Mouse (Mus musculus): ENCODE measurements around the gene Kif22.

Kif22 gene

GRCm38 (mm10) chr7:127031244-127031643, 11.0 kb downstream of the Kif22 start:
- no peak for DNase-seq (ENCODE audit: low spot score in 2 of 2)

- DNase-seq (ENCODE audit: low spot score in 2 of 2) = no peak
Observed at GRCm38 (mm10) chr7:127030172-127030571, 12.1 kb downstream of the Kif22 start.

DNA sequence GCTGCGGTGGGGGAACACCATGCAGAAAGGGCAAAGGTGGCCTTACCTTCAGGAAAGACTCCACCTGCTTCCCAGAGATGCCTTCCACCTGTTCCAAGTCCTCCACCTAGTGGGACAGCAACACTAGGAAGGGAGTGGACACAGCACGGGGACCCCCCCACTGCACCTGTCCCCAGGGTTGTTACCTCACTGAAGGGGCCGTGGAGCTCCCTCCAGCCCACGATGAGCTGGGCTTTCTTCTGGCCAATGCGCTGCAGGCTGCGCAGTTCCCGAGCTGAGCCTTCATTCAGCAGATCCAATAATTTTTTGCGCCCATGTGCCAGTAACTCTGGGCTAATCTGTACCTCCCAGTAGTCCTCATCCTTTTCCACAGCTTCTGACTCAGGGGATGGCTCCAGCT, 14.4 kb downstream of the Kif22 start:
- DNase-seq (ENCODE audit: low spot score in 2 of 2) = peak in 1 of 2 experiments; percentile 28

GRCm38 (mm10) chr7:127026984-127027726, 15.1 kb downstream of the Kif22 start, which contains the start of gene Maz:
TSS of gene Maz (minus strand) at chr7:127027037.
- DNase-seq (ENCODE audit: low spot score in 2 of 2) = peak; percentile 99 to 100

DNA sequence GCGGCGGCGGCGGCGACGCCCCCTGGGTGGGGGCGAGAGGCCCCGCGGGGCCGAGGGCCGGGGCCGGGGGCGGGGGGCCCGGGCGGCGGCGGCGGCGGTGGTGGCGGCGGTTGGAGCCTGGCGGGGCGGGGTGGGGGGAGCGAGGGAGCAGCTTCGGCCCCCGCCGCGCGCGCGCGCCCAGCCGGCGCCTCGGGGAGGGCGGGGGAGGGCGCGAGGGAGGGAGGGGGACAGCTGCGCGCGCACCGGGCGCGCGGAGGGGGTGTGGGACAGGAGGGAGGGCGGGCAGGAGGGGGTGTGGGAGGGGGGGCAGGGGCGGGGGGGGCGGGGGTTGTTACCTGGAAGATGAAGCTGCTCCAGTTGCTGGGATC, 15.7 kb downstream of the Kif22 start:
- DNase-seq (ENCODE audit: low spot score in 2 of 2) = peak in 1 of 2 experiments; percentile 39

DNA sequence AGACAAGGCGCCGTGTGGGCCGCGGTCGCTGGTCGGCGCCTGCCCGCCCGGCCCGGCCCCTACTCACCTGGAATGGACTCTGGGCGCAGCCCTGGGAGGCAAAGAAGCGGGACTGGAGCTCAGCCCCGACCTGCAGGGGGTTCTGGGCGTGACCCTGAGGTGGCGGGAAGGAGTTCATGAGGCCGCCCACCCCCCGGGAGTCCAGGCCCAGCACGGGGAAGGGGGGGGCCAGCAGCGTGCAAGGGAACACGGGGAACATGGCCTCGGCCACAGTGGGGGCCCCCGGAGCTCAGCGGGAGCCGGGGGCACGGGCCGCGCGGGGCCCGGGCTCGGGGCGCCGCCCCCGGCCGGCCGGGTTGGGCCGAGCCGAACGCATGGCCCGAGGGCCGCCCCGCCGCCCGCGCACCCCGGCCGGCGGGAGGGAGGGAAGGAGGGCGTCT, 16.1 kb downstream of the Kif22 start:
- DNase-seq (ENCODE audit: low spot score in 2 of 2) = peak; percentile 33 to 44

GRCm38 (mm10) chr7:127025556-127026160, 16.6 kb downstream of the Kif22 start:
- DNase-seq (ENCODE audit: low spot score in 2 of 2) = no peak

DNA sequence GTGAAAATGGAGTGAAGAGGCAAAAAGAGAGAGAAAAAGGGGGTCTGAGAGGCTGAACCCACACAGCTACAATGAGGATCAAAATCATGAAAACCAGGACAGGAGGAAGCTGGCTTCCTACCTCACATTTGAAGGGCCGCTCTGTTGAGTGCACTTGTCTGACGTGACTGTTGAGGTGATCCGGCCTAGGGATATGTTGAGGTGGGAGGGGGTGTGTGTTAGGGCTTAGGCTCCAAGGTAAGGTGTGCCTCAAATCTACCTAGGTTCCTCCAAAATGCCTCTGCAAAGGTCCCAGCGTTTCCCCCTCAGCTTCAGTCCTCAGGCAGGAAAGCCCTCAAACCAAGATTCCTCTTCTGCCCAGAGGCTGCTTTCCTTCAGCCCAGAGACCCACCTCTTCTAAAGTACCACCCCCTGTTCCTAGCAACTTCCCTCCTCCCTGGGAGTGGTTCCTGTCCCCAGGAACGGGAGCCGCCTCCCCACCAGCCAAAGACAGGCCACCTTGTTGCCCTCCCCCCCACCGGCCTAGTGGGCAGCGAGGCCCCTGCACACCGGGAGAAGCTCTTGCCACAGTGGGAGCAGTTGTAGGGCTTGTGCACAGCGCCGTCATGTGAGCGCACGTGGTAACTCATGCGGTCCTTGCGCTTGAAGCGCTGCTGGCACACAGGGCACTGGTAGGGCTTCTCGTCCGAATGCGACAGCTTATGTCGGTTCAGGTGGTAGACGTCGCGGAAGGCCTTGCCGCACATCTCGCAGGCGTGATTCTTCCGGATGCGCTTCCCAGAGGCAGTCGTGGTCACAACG, 17.3 kb downstream of the Kif22 start:
- peak; percentile 78 to 83 for DNase-seq (ENCODE audit: low spot score in 2 of 2)

DNA sequence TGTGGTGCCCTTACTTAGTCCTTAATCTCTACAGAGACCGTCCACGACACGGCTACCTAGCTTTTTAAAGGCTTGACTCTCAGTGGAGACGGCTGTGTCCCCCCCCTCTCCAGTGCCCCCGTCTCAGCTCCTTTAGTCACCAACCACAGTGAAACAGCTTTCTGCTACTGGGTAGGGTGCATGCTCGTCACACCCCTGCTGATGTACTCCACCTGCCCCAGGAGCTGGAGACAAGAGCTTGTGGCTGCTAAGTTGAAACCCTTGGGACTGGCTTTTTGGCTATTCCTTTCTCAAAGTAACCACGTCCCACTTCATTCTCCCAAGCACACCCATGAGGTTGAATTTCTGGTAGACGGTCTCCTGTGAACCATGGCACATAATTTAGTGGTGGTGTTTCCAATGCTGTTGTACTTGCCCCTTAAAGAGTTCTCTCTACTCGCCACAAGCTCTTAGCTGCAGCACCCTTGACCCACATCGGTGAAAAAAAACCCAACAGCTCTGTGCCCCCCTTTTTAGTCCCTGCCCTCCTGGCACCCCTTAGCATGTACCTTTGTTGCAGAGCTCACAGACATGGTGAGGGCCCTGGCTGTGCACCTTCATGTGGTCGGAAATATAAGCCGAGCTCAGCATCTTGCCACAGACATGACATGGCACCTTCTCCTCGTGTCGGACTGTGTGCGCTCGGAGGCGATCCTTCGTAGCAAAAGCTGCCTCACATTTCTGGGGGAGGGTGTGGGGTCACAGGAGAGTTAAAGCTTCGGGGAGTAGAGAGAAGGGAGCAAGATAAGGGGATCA, 18.2 kb downstream of the Kif22 start:
- no peak for DNase-seq (ENCODE audit: low spot score in 2 of 2)

DNA sequence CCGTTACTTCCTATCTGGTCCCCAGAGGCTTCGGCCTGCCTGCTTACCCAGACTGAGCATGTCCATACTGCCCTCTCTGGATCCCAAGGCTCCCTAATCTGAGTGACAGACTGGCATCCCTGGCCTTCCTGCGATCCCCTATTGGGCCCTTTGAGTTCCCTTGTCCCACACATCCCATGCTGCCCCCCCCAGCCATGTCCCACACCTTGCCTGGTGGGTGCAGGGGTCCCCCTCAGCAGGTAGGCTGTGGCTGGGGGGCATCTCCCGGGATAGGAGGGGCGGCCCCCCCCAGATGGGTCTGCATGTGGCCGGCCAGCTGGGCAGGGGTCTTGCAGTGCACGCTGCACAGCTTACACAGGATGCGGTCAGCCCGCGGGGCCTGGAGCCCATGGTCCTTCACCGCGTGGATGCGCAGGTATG, 19.0 kb downstream of the Kif22 start:
- no peak for DNase-seq (ENCODE audit: low spot score in 2 of 2)

- no peak for DNase-seq (ENCODE audit: low spot score in 2 of 2)
Observed at GRCm38 (mm10) chr7:127022528-127023271, 19.6 kb downstream of the Kif22 start.

- no peak for DNase-seq (ENCODE audit: low spot score in 2 of 2)
Observed at GRCm38 (mm10) chr7:127021563-127022527, 20.4 kb downstream of the Kif22 start.

DNA sequence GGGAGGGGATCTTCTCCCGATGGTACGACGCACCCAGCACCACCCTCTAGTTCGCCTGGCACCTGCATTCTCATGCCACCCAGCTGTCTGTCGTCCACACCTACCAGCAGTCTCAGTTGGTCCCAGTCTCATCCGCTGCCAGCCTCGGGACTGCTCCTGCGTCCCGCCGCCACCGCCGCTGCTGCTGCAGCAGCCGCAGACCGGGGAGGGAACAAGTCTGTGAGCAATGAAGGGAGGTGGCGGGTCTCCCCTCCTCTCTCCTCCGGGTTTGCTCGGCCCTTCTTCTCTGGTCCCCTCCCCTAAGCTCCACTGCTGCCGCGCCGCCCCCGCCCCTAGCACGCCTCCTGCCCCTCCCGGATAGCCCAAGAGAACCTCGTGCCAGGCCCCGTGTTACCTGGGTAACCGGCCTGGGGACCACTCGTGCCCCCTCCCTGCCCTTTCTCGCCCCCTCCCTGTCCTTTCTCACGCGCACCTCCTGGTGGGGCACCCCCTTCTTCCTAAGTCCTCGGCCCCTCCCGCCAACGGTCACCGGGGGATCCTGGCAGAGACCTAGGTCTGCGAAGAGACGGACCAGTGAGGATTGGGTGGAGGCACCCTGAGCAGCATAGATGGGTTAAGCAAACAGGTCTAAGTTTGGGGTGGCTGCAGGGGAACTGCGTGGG, 21.2 kb downstream of the Kif22 start, which contains the start of the genes Gm42742 and Prrt2:
Gm42742 (minus strand) TSS at position 197 of the 662 bp plus-strand sequence.
Prrt2 (minus strand) TSS at position 311 of the 662 bp plus-strand sequence.
- peak; percentile 64 to 71 for DNase-seq (ENCODE audit: low spot score in 2 of 2)

- peak; percentile 22 to 35 for DNase-seq (ENCODE audit: low spot score in 2 of 2)
Observed at GRCm38 (mm10) chr7:127020491-127020890, 21.8 kb downstream of the Kif22 start.

- peak in 1 of 2 experiments; percentile 29 for DNase-seq (ENCODE audit: low spot score in 2 of 2)
Observed at GRCm38 (mm10) chr7:127020031-127020430, 22.2 kb downstream of the Kif22 start.

DNA sequence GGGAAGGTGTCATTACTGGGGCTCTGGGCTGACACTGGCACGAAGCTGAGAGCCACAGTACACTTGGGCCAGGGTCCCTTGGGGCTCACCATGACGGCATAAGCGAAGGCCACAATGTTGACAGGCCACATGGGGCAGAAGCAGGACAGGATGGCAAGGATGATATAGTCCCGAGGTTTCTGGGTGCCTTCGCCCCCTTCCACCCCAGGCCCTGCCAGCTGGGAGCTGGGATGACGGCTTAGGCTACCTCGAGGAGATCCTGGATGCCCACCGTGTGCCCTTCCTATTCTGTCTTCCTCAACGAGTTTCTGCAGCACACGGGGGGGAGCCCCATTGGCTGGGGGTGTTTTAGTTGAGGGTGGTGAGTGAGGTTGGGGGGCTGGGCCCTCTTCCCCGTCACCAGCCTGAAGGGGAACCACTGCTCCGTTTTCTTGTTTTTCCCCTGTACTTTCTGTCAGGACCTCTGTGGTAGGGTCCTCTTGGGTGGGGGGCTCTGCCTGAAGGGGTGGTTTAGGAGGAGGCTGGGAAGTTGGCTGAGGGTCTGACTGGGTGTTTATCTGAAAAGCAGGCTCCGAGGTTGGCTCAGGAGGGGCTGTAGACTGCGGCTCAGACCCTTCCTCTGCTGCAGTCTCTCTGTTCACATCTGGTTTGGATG, 22.8 kb downstream of the Kif22 start:
- no peak for DNase-seq (ENCODE audit: low spot score in 2 of 2)

- no peak for DNase-seq (ENCODE audit: low spot score in 2 of 2)
Observed at GRCm38 (mm10) chr7:127018416-127019305, 23.6 kb downstream of the Kif22 start.
